ENCODE assay signal across 12 mouse cellular contexts in genomic region chr17:84162211-84162760, GRCm38 (mm10). TPM values are rescaled to one million over a fixed set of nuclear protein-coding genes. Genes with fewer than 3 reads are reported as not detected.
DNase-seq lines count a peak whose midpoint lies in the region; ATAC-seq lines count a peak whose summit lies in the region.
"Had no signal": no experiment of that assay in that cellular context is flagged by ENCODE, and none has a peak within 500 bp of the region (broad histone marks: within the 10 kb centered on the region; RNA-seq: fewer than 3 reads in every experiment).

No protein-coding gene starts in this region.

- no peaks in the 10 kb centered on the region for H3K36me3 ChIP-seq in hindbrain, embryonic 15.5 days
- H3K36me3 ChIP-seq in hindbrain, embryonic 12.5 days, result no peaks in the 10 kb centered on the region
- H3K36me3 ChIP-seq: G1E had no signal

- H3K4me1 ChIP-seq in hindbrain, embryonic 15.5 days (replicated peaks), result peaks cover 8% of the 10 kb centered on the region; the same call in 1 of the 2 replicates
- peaks cover 6% of the 10 kb centered on the region for H3K4me1 ChIP-seq in hindbrain, embryonic 12.5 days

- DNase-seq in adrenal gland, adult 2 months, result peak; percentile 0
- no peak for DNase-seq in adrenal gland, postnatal 25 days
- DNase-seq in testis, postnatal 10 days (ENCODE audit: low spot score), result peak; percentile 45
- no peak for DNase-seq in testis, postnatal 14 days (ENCODE audit: low spot score)
- DNase-seq in spleen, postnatal 4 days (ENCODE audit: low spot score in 2 of 2), result peak; percentile 9 to 58
- DNase-seq in retina, postnatal 1 day, result no peak
- DNase-seq: adrenal gland, postnatal 36 days; cerebellum, adult 8-10 months; kidney, adult 8-10 months had no signal

- no peak overlapping the region for H3K9ac ChIP-seq in hindbrain, embryonic 15.5 days
- H3K9ac ChIP-seq in hindbrain, embryonic 12.5 days, result no peak overlapping the region

- no peaks in the 10 kb centered on the region for H3K27me3 ChIP-seq in hindbrain, embryonic 15.5 days
- 0 out of 2 replicates have a peak, but pooled peaks cover 2% of the 10 kb centered on the region for H3K27me3 ChIP-seq in hindbrain, embryonic 12.5 days

- no peaks in the 10 kb centered on the region for H3K9me3 ChIP-seq in hindbrain, embryonic 15.5 days
- H3K9me3 ChIP-seq in hindbrain, embryonic 12.5 days (replicated peaks), result no peaks in the 10 kb centered on the region
- H3K9me3 ChIP-seq: G1E had no signal

- ATAC-seq in hindbrain, embryonic 15.5 days (ENCODE audit: low FRiP score, low read depth), result no peak
- ATAC-seq in hindbrain, embryonic 12.5 days (ENCODE audit: low FRiP score), result no peak

- no peak overlapping the region for H3K4me2 ChIP-seq in hindbrain, embryonic 15.5 days
- no peak overlapping the region for H3K4me2 ChIP-seq in hindbrain, embryonic 12.5 days (replicated peaks)

- 88% methylated on average over 8 of the region's 8 CpGs for WGBS in hindbrain, embryonic 15.5 days
- WGBS in hindbrain, embryonic 12.5 days, result 90% methylated on average over 8 of the region's 8 CpGs

- H3K4me3 ChIP-seq in hindbrain, embryonic 15.5 days, result no peak overlapping the region
- no peak overlapping the region for H3K4me3 ChIP-seq in hindbrain, embryonic 12.5 days

- 0 out of 2 replicates have a peak overlapping the region, but pooled peaks have one; percentile 2 for H3K27ac ChIP-seq in hindbrain, embryonic 15.5 days (replicated peaks)
- no peak overlapping the region for H3K27ac ChIP-seq in hindbrain, embryonic 12.5 days

RNA-seq across cellular contexts. Expression of gene Zfp36l2, which starts 25.5 kb away (rescaled TPM):
- total RNA-seq in adrenal gland, adult 2 months (2021), result 10 to 100 TPM; 53.6 to 87.6 TPM
- polyA plus RNA-seq in adrenal gland, adult 2 months (2012; rRNA removed), result 159 and 170 TPM in 2 replicates
- 52.0 and 56.5 TPM in 2 replicates for total RNA-seq in adrenal gland, postnatal 25 days (2021)
- polyA plus RNA-seq in hindbrain, embryonic 15.5 days (2015; fragmentation: Nextera tagmentation; extraction: Ambion mirVana), result 5.1 and 5.3 TPM in 2 replicates
- 16.1 TPM in 2 replicates for polyA plus RNA-seq in hindbrain, embryonic 12.5 days (2016; fragmentation: Nextera tagmentation; extraction: Ambion mirVana)

Comparison
In these comparisons a context has a peak if more than half of its experiments do, and no peak if none do; other contexts are left out.
1. DNase-seq: peak in adrenal gland, adult 2 months (single experiment), testis, postnatal 10 days (single experiment) and spleen, postnatal 4 days (2 of 2); none in adrenal gland, postnatal 25 days (single experiment), testis, postnatal 14 days (single experiment) and retina, postnatal 1 day (single experiment).